Mouse (Mus musculus) limb, embryonic 13.5 days (tissue): ENCODE measurements around the gene Cfap43. TPM values are rescaled to one million over a fixed set of nuclear protein-coding genes. Genes with fewer than 3 reads are reported as not detected.

Experiments
- ATAC-seq: fragments of 200-750 bp; cut with Nextera tagmentation; 2 replicates; pipeline ENCODE4 v1.8.0; 2017; ENCODE audit warnings: low read depth, moderate number of reproducible peaks, moderate TSS enrichment; ENCODE audit not compliant: low FRiP score
- H3K27ac ChIP-seq: fragments of 300-500 bp; sonication (generic); 2 replicates; pipeline ENCODE4 v1.5.1; 2015; ENCODE audit warnings: inconsistent platforms, mild to moderate bottlenecking, moderate library complexity
- H3K27me3 ChIP-seq: fragments of 300-500 bp; sonication (generic); 2 replicates; pipeline ENCODE4 v1.6.1; 2015; ENCODE audit warnings: mild to moderate bottlenecking, inconsistent platforms
- H3K36me3 ChIP-seq: fragments of 300-500 bp; sonication (generic); 2 replicates; pipeline ENCODE4 v1.6.1; 2015; ENCODE audit warnings: inconsistent platforms, mild to moderate bottlenecking, moderate library complexity
- H3K4me1 ChIP-seq: fragments of 300-500 bp; sonication (generic); 2 replicates; pipeline ENCODE4 v1.6.1; 2015; ENCODE audit warnings: inconsistent platforms
- H3K4me2 ChIP-seq: fragments of 300-500 bp; sonication (generic); replicated peaks from 2 replicates; pipeline ENCODE4 v1.6.1; 2015; ENCODE audit warnings: inconsistent platforms, mild to moderate bottlenecking, moderate library complexity
- H3K4me3 ChIP-seq: fragments of 300-500 bp; sonication (generic); 2 replicates; pipeline ENCODE4 v1.5.1; 2015; ENCODE audit warnings: moderate library complexity, mild to moderate bottlenecking, inconsistent platforms
- H3K9ac ChIP-seq: fragments of 300-500 bp; sonication (generic); 2 replicates; pipeline ENCODE4 v1.6.1; 2015; ENCODE audit warnings: mild to moderate bottlenecking, inconsistent platforms
- H3K9me3 ChIP-seq: fragments of 300-500 bp; sonication (generic); 2 replicates; pipeline ENCODE4 v1.6.1; 2016; ENCODE audit warnings: inconsistent platforms
- WGBS: fragments of 180-500 bp; shearing (Covaris S2); methylation state at CpG from one replicate; pipeline ENCODE4 v1.1.7; 2015; 5-methylcytosine and 5-hydroxymethylcytosine counted together
- polyA plus RNA-seq: library from polyadenylated mRNA; unstranded; fragments of >200 nt; fragmentation: Nextera tagmentation; extraction: Ambion mirVana; gene quantifications from 2 replicates; pipeline ENCODE4 v1.2.1, GENCODE M21; 2015

Gene Cfap43
- polyA plus RNA-seq, 1 experiment from 2014 or later, result 0.09 TPM

DNA sequence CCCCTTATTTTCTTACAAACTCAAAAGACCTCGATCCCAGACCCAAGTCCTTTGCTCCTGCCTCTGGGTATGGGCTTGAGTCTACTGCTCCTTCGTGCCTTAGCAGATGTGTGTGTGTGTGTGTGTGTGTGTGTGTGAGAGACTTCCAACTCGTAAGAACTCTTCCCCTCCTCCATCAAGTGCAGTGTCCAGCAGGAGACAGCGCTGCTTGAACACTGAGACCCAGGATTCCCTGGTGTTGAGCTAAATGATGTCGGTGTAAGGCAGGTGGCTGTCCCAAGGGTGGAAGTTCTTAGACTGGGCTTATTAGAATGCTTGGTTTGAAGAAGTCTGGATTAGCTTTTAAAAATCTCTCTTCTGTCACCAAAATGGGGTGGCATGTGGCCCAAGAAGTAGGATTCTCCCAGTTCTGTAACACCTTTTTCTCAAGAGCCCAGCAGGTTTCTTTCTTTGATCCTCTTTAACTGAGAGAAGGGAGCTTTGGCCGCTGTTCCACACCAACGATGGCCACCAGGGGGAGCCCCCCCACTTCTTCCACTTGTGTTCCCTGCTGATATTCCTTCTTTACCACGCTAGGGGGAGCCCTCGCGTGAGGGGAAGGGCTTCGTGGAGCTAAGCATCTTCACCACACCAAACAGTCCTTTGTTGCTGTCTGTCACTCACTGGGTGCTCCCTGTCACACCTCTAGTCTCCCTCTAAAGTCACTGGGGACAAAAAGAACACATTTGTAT is 36.8 kb downstream of the Cfap43 start:
- peaks cover 41% of the 10 kb centered on the region for H3K4me1 ChIP-seq
- H3K36me3 ChIP-seq, result no peaks in the 10 kb centered on the region
- ATAC-seq, result peak; percentile 64; the same call in 1 of the 2 replicates
- H3K27ac ChIP-seq, result no peak overlapping the region
- H3K9ac ChIP-seq, result no peak overlapping the region
- no peaks in the 10 kb centered on the region for H3K9me3 ChIP-seq
- no peak overlapping the region for H3K4me2 ChIP-seq
- no peaks in the 10 kb centered on the region for H3K27me3 ChIP-seq
- 21% methylated on average over 11 of the region's 11 CpGs for WGBS
- H3K4me3 ChIP-seq, result no peak overlapping the region

DNA sequence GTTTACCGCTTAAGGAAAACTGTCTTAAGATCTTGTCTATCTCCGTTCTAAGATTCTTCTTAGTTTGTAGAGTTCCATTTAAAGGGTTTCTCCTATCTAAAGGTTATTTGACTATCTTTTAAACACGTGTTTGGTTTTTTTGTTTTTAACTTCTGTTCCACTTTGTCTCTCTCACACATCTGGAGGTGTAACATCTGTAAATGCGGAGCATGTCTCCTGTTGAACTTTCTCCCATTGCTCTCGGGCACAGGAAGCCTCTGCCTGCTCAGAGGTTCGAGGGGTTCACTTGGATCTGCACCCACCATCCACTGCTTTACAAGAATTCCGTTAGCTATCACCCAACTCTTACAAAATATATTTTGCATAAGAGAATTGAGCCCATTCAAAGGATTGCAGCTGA is 37.5 kb downstream of the Cfap43 start:
- Histone ChIP-seq H3K9me3 (no peaks in the 10 kb centered on the region), H3K27ac (no peak overlapping the region), H3K9ac (no peak overlapping the region), H3K27me3 (no peaks in the 10 kb centered on the region), H3K36me3 (no peaks in the 10 kb centered on the region), H3K4me3 (no peak overlapping the region), H3K4me1 (peaks cover 33% of the 10 kb centered on the region), H3K4me2 (no peak overlapping the region)
- WGBS, result 85% methylated on average over 7 of the region's 7 CpGs
- no peak for ATAC-seq

DNA sequence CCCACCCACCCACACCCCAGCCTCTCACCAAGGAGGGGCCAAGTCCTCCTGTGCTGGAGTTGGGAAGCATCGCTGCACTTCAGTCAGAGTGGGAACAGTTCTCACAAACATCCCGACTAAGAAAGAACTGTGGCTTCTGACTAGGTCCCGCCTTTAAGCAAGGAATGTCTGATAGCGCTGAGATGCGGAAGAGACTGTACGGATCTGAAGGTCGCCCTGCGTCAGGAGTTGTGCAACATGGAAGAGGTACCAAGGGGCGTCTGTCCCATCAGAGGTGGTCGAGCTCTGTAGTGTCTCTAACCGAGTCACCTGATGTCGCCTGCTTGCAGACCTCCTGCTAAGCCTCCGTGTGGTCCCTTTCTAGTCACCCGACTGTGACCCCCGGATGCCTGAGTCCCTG is 42.8 kb downstream of the Cfap43 start:
- Histone ChIP-seq H3K27ac (no peak overlapping the region), H3K27me3 (no peaks in the 10 kb centered on the region), H3K9ac (no peak overlapping the region), H3K4me2 (no peak overlapping the region), H3K4me3 (no peak overlapping the region), H3K9me3 (no peaks in the 10 kb centered on the region), H3K4me1 (peaks cover 4% of the 10 kb centered on the region; the same call in 1 of the 2 replicates), H3K36me3 (no peaks in the 10 kb centered on the region)
- 78% methylated on average over 15 of the region's 15 CpGs for WGBS
- no peak for ATAC-seq

GRCm38 (mm10) chr19:47871515-47871914 is 47.6 kb downstream of the Cfap43 start:
- Histone ChIP-seq H3K36me3 (no peaks in the 10 kb centered on the region), H3K4me1 (peaks cover 13% of the 10 kb centered on the region), H3K27ac (no peak overlapping the region; the same call in 1 of the 2 replicates), H3K4me2 (no peak overlapping the region), H3K9ac (no peak overlapping the region), H3K9me3 (no peaks in the 10 kb centered on the region), H3K4me3 (no peak overlapping the region), H3K27me3 (no peaks in the 10 kb centered on the region)
- 44% methylated on average over 10 of the region's 10 CpGs for WGBS
- no peak for ATAC-seq

- H3K9ac ChIP-seq, result no peak overlapping the region
These were observed 48.9 kb downstream of the Cfap43 start for GRCm38 (mm10) chr19:47870102-47870666.

DNA sequence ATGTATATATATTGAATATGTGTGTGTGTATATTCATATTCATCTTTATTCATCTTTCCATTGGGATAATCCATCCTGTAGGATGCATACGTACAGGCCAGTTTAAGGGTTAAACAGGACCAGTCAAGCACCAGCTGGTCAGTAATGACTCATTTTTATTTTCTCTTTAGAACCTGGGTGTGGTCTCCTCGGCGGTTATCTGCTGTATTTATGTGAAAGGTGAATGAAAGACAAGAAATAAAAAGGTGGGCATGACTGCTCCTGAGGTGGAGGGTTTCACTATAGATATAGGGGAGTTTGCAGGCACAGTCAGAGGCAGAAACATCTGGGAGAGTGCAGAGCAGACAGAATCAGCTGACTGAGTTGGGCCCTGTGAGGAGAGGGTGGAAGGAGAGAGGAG is 49.6 kb downstream of the Cfap43 start:
- H3K9ac ChIP-seq, result no peak overlapping the region
- H3K36me3 ChIP-seq, result 0 out of 2 replicates have a peak, but pooled peaks cover under 1% of the 10 kb centered on the region
- no peaks in the 10 kb centered on the region for H3K27me3 ChIP-seq
- 34% methylated on average over 3 of the region's 3 CpGs for WGBS
- no peak for ATAC-seq
- peaks cover 21% of the 10 kb centered on the region for H3K4me1 ChIP-seq
- H3K4me2 ChIP-seq, result no peak overlapping the region
- H3K27ac ChIP-seq, result no peak overlapping the region
- no peak overlapping the region for H3K4me3 ChIP-seq
- H3K9me3 ChIP-seq, result no peaks in the 10 kb centered on the region

More at GRCm38 (mm10) chr19:47870102-47870666, 48.9 kb downstream of the Cfap43 start:
- Histone ChIP-seq H3K27me3 (no peaks in the 10 kb centered on the region), H3K27ac (no peak overlapping the region), H3K4me3 (no peak overlapping the region), H3K36me3 (no peaks in the 10 kb centered on the region), H3K4me2 (no peak overlapping the region), H3K9me3 (no peaks in the 10 kb centered on the region), H3K4me1 (peaks cover 15% of the 10 kb centered on the region)
- ATAC-seq, result no peak
- 70% methylated on average over 7 of the region's 7 CpGs for WGBS

- H3K4me3 ChIP-seq, result no peak overlapping the region
- no peak for ATAC-seq
- no peaks in the 10 kb centered on the region for H3K9me3 ChIP-seq
- no peak overlapping the region for H3K9ac ChIP-seq
- H3K4me1 ChIP-seq, result peaks cover 21% of the 10 kb centered on the region
- WGBS, result 38% methylated on average over 4 of the region's 4 CpGs
- no peak overlapping the region for H3K27ac ChIP-seq
- no peak overlapping the region for H3K4me2 ChIP-seq
- H3K27me3 ChIP-seq, result no peaks in the 10 kb centered on the region
- peaks cover 6% of the 10 kb centered on the region for H3K36me3 ChIP-seq
These were observed 50.1 kb downstream of the Cfap43 start for GRCm38 (mm10) chr19:47868951-47869350.

GRCm38 (mm10) chr19:47867628-47868175 is 51.4 kb downstream of the Cfap43 start:
- Histone ChIP-seq H3K4me3 (no peak overlapping the region), H3K4me1 (peaks cover 21% of the 10 kb centered on the region), H3K4me2 (no peak overlapping the region), H3K9ac (no peak overlapping the region), H3K36me3 (peaks cover 17% of the 10 kb centered on the region), H3K27me3 (no peaks in the 10 kb centered on the region), H3K9me3 (no peaks in the 10 kb centered on the region), H3K27ac (no peak overlapping the region)
- WGBS, result 76% methylated on average over 4 of the region's 4 CpGs
- no peak for ATAC-seq

GRCm38 (mm10) chr19:47865353-47865947 is 53.6 kb downstream of the Cfap43 start, which contains the start of gene Gsto2:
TSS of gene Gsto2 (plus strand) at chr19:47865534.
- Histone ChIP-seq H3K4me1 (peaks cover 21% of the 10 kb centered on the region), H3K4me3 (peak within 1 kb of the TSS; percentile 66), H3K27me3 (no peaks in the 10 kb centered on the region), H3K27ac (peak within 1 kb of the TSS; percentile 76; the same call in 1 of the 2 replicates), H3K9ac (peak within 1 kb of the TSS; percentile 79), H3K4me2 (peak within 1 kb of the TSS; percentile 73), H3K36me3 (peaks cover 29% of the 10 kb centered on the region), H3K9me3 (no peaks in the 10 kb centered on the region)
- under 1% methylated on average over 49 of the region's 49 CpGs for WGBS
- peak; percentile 100 for ATAC-seq

DNA sequence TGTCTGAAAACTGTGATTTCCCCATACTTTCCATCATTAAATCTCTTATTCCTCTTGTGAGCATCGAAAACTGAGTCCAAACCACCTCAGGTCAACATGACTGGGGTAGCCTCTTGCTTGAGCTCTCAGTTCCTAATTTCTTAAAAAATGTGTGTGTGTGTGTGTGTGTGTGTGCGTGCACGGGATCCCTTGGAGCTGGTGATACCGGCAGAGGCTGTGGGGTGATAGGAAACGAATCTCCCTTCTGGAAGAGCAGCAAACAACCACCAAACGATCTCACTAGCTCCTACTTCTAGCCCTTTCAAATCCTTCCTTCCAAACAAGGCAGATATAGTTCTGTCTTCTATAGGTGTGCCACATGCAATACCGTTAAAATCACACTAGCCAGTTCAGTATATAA is 54.4 kb downstream of the Cfap43 start:
- WGBS, result 84% methylated on average over 7 of the region's 7 CpGs
- H3K9ac ChIP-seq, result no peak overlapping the region
- no peaks in the 10 kb centered on the region for H3K9me3 ChIP-seq
- no peak for ATAC-seq
- peaks cover 14% of the 10 kb centered on the region for H3K4me1 ChIP-seq
- H3K4me2 ChIP-seq, result peak overlapping the region; percentile 73
- H3K4me3 ChIP-seq, result peak overlapping the region; percentile 66
- no peaks in the 10 kb centered on the region for H3K27me3 ChIP-seq
- H3K27ac ChIP-seq, result no peak overlapping the region
- peaks cover 36% of the 10 kb centered on the region for H3K36me3 ChIP-seq

- Histone ChIP-seq H3K9ac (no peak overlapping the region), H3K27me3 (no peaks in the 10 kb centered on the region), H3K36me3 (peaks cover 42% of the 10 kb centered on the region), H3K4me2 (no peak overlapping the region), H3K4me3 (no peak overlapping the region), H3K9me3 (no peaks in the 10 kb centered on the region), H3K27ac (no peak overlapping the region), H3K4me1 (peaks cover 9% of the 10 kb centered on the region)
- no peak for ATAC-seq
- WGBS, result 95% methylated on average over 9 of the region's 9 CpGs
These were observed 55.0 kb downstream of the Cfap43 start for GRCm38 (mm10) chr19:47864051-47864450.

DNA sequence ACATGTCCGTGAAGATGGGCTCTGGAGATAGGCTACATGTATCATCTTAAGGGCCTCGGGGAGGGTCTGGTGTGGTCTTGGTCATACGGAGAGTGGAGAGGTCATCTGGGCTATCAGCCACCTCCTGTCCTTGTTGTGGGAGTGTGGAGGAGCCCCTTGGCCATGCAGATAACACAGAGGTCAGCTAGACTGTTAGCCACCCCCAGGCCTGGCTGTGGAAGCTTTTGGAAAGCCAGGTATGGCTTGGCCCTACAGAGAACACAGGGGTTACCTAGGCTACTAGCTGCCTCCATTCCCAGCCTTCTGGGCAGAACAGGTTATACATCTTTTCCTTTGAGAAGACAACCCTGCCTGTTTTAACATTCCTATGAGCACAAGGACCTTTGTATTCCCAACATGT is 56.5 kb downstream of the Cfap43 start:
- H3K9me3 ChIP-seq, result no peaks in the 10 kb centered on the region
- H3K4me2 ChIP-seq, result no peak overlapping the region
- WGBS, result 92% methylated on average over 3 of the region's 3 CpGs
- peaks cover 9% of the 10 kb centered on the region for H3K4me1 ChIP-seq
- no peak overlapping the region for H3K9ac ChIP-seq
- H3K4me3 ChIP-seq, result no peak overlapping the region
- no peak for ATAC-seq
- peaks cover 57% of the 10 kb centered on the region for H3K36me3 ChIP-seq
- H3K27me3 ChIP-seq, result no peaks in the 10 kb centered on the region
- H3K27ac ChIP-seq, result no peak overlapping the region
